Mouse (Mus musculus): ENCODE measurements around the gene Nrxn1.

Gene Nrxn1

DNA sequence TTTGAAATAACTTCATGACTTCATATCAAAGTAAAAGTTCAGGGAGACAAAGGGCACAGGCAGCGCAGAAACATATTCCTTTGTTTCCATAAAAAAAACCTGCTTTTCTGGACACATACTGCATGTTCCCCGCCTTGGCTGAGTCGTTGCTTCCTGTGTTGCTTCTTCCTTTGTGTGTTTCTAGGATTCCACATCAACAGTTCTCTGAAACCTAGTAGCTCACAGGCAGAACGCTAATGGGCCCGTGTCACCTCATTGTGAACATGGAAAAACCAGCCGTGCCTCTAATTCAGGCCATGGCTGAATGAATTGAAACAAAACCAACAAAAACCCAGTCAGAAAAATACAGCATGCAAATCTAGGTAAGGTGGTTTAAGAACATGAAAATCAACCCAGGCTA lies 1013.9 kb downstream of the Nrxn1 start:
- DNase-seq (ENCODE audit: low spot score), result no peak

DNA sequence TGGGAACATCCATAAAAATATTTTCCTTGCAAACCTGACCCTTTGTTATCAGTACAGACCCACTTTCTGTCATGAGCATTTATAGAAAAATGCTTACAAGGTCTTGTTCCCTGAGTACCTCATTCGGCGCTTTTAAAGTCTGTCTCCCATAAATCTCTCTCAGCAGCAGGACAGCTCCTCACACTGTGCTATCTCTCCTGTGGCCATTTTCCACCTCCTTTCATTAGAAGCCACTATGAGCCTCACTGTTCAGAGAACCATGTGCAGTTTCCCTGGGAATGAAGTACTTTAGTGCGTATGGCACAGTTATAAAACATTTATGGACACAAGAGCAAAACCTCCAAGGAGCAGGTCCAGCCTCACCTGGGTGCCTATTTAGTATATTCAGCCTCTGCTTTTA lies 1014.4 kb downstream of the Nrxn1 start:
- no peak for DNase-seq (ENCODE audit: low spot score)

GRCm38 (mm10) chr17:90062866-90063265 lies 1030.0 kb downstream of the Nrxn1 start:
- DNase-seq (ENCODE audit: low spot score), result no peak

- DNase-seq (ENCODE audit: low spot score), result no peak
These were observed 1032.0 kb downstream of the Nrxn1 start for GRCm38 (mm10) chr17:90060872-90061271.

DNA sequence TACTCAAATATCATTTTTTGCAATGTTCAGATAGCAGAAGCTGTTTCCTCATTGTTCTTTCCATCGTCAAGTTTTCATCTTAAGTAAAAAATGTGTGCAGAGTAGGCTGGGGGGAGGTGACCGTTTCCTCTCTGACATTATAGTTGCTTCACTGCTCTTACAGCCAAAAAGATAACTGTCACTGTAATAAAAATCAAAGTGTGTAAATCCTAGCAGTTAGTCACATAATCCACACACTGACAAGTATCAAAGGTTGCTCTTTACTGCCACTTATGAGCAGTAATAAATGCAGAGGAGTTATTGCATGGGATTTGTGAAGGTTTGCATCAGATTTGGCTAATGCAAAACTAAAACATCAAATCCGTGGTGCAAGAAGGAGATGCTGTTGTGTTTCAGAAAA lies 1032.7 kb downstream of the Nrxn1 start:
- DNase-seq (ENCODE audit: low spot score), result no peak

GRCm38 (mm10) chr17:90059320-90060111 lies 1033.4 kb downstream of the Nrxn1 start:
- no peak for DNase-seq (ENCODE audit: low spot score)

DNA sequence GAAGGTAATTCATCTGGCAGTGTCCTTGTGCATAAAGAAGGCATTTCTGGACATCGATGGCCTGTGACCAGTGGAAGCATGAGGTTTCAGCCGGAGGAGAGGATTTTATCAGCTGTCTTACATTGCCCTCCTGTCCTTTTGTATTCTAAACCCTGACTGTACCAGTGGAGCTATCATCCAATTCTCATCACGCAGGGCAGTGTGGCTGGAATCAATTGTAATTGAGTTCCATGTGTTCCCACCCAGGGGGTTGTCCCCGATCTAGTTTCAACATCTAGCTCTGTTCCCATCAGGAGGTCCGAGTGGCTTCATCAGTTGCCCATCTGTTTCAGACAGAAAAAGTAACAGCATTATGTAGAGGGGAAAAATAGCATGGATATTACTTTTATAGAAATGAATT lies 1038.6 kb downstream of the Nrxn1 start:
- no peak for DNase-seq (ENCODE audit: low spot score)

DNA sequence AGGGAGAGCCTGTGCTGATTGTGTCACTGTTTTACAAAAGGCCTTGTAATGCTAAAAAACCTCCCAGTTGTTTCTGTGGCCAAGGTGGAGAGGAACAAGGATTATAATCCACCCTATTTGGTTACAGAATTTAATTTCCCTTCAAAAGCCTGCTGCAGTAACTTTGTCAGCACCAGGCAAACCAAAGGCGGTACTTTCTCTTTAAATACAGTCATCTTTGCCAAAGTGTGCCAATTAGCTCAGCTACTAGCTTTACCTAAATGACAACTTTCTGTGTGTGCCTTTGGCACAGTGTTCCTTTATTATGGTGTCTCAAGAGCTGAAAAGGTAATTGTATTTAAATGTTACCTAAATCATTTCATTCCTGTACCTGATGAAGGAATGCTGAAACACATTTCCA lies 1053.6 kb downstream of the Nrxn1 start:
- DNase-seq (ENCODE audit: low spot score), result no peak

- DNase-seq (ENCODE audit: low spot score), result no peak
These were observed 1060.5 kb downstream of the Nrxn1 start for GRCm38 (mm10) chr17:90032416-90032815.

DNA sequence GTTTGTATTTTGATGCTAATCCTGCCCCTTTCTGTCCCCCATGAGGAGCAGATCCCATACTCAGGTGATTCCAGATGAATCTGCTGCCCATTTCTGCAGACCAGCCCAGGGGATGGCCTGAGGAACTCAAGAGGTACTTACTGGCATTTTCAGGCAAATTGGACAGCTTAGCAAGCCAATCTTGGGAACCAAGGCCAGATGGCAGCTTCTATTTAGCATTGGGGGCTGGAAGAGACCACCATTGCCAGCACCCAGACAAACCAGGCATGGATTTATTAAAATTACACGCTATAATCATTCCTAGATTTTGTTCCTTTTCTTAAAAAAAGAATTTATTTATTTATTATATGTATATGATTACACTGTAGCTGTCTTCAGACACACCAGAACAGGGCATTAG lies 1076.2 kb downstream of the Nrxn1 start:
- DNase-seq (ENCODE audit: low spot score), result no peak

GRCm38 (mm10) chr17:90011761-90012160 lies 1081.1 kb downstream of the Nrxn1 start:
- DNase-seq (ENCODE audit: low spot score), result no peak

- no peak for DNase-seq (ENCODE audit: low spot score)
These were observed 1085.3 kb downstream of the Nrxn1 start for GRCm38 (mm10) chr17:90007438-90008109.

GRCm38 (mm10) chr17:89990651-89991050 lies 1102.2 kb downstream of the Nrxn1 start:
- DNase-seq (ENCODE audit: low spot score), result no peak
